Mouse (Mus musculus) lung, embryonic 14.5 days (tissue): Measurements from ENCODE around the gene 4933402N22Rik. TPM values are rescaled to one million over a fixed set of nuclear protein-coding genes. Genes with fewer than 3 reads are reported as not detected.
"Not testable (repeated sequence)": the region's sequence is repeated elsewhere in the genome, so short reads cannot be mapped to it uniquely, and the experiment has no call there.

Source experiments
- ATAC-seq: fragments of 200-750 bp; cut with Nextera tagmentation; 2 replicates; pipeline ENCODE4 v1.8.0; 2017; ENCODE audit warnings: mild to moderate bottlenecking, moderate TSS enrichment, moderate library complexity; ENCODE audit not compliant: insufficient read depth
- DNase-seq: peaks from one replicate; pipeline ENCODE4 v3.0.0-alpha.2; 2015
- H3K27ac ChIP-seq: fragments of 300-500 bp; sonication (generic); 2 replicates; pipeline ENCODE4 v1.5.1; 2014; ENCODE audit warnings: low read depth, mild to moderate bottlenecking, moderate library complexity
- H3K27me3 ChIP-seq: fragments of 300-500 bp; sonication (generic); 2 replicates; pipeline ENCODE4 v1.6.1; 2014; ENCODE audit warnings: low read length, control low read depth; ENCODE audit not compliant: insufficient read depth
- H3K36me3 ChIP-seq: fragments of 300-500 bp; sonication (generic); 2 replicates; pipeline ENCODE4 v1.6.1; 2014; ENCODE audit warnings: control low read depth; ENCODE audit not compliant: insufficient read depth
- H3K4me1 ChIP-seq: fragments of 300-500 bp; sonication (generic); 2 replicates; pipeline ENCODE4 v1.6.1; 2014; ENCODE audit warnings: antibody characterized with exemption, control low read depth; ENCODE audit not compliant: insufficient read depth
- H3K4me2 ChIP-seq: fragments of 300-500 bp; sonication (generic); 2 replicates; pipeline ENCODE4 v1.6.1; 2014; ENCODE audit warnings: mild to moderate bottlenecking
- H3K4me3 ChIP-seq: fragments of 300-500 bp; sonication (generic); 2 replicates; pipeline ENCODE4 v1.5.1; 2014; ENCODE audit warnings: low read depth, low read length
- H3K9ac ChIP-seq: fragments of 300-500 bp; sonication (generic); 2 replicates; pipeline ENCODE4 v1.6.1; 2014
- H3K9me3 ChIP-seq: fragments of 300-500 bp; sonication (generic); 2 replicates; pipeline ENCODE4 v1.6.1; 2016; ENCODE audit warnings: low read depth, low read length, control low read depth
- WGBS: fragments of 180-500 bp; shearing (Covaris S2); extraction: QIAGEN DNeasy Blood & Tissue Kit; methylation state at CpG from one replicate; pipeline ENCODE4 v1.1.7; 2014; 5-methylcytosine and 5-hydroxymethylcytosine counted together
- polyA plus RNA-seq: library from polyadenylated mRNA; unstranded; fragments of >200 nt; fragmentation: Nextera tagmentation; extraction: Ambion mirVana; gene quantifications from 2 replicates; pipeline ENCODE4 v1.2.1, GENCODE M21; 2014

Gene 4933402N22Rik
- polyA plus RNA-seq = not detected in 2 replicates

DNA sequence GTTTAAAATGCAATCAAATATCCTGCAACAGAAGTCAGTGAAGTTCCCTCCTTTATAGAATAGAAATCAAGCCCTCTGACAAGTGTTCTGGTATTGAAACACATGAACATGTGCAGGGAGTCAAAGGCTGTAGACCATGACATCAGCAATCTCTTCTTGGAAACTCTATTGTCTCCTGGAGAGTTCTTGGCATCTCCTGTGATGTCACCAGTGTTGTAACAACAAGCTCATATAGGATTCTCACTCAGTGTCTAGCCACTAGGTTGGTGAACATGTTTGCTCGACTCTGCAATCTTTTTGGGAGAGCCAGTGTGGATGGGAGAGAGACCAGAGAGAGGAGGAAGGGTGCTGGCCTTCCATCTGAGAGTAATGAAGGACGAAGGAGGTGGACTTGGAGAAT, at the start of gene 4933402N22Rik:
4933402N22Rik (plus strand) TSS at position 301 of the 400 bp plus-strand sequence.
- not testable (repeated sequence) for H3K27ac ChIP-seq, DNase-seq, H3K9ac ChIP-seq, ATAC-seq, H3K27me3 ChIP-seq, H3K9me3 ChIP-seq, H3K4me3 ChIP-seq, H3K36me3 ChIP-seq, H3K4me1 ChIP-seq, H3K4me2 ChIP-seq
- WGBS = no CpG with 5 or more reads among the region's 2 CpGs

GRCm38 (mm10) chr5:11923790-11924189, 5.9 kb downstream of the 4933402N22Rik start:
- H3K36me3 ChIP-seq, H3K4me3 ChIP-seq, H3K4me2 ChIP-seq, H3K27me3 ChIP-seq, H3K4me1 ChIP-seq, H3K9me3 ChIP-seq, H3K9ac ChIP-seq, DNase-seq, H3K27ac ChIP-seq, ATAC-seq: not testable (repeated sequence)
- WGBS = 76% methylated on average over 1 of the region's 2 CpGs

Other genes starting within 250 kb of the 4933402N22Rik start
- not detected in 2 replicates for gene Gm8922, start 236.1 kb upstream of the 4933402N22Rik start, polyA plus RNA-seq
- gene Gm8926, start 147.5 kb upstream of the 4933402N22Rik start, polyA plus RNA-seq = not detected in 2 replicates
- gene Gm6465, start 72.5 kb upstream of the 4933402N22Rik start, polyA plus RNA-seq = not detected in 2 replicates